Mouse (Mus musculus) cortical plate, adult 2 months (tissue): ENCODE measurements around the gene Spaca1.

Experiments
- CTCF ChIP-seq: fragments of 200-500 bp; IDR thresholded peaks from 2 replicates; pipeline ENCODE4 v1.5.1; 2011; ENCODE audit warnings: mild to moderate bottlenecking, control low read depth, low read length; ENCODE audit not compliant: insufficient read depth; ENCODE audit errors: extremely low read depth
- POLR2A ChIP-seq: fragments of 200-500 bp; IDR thresholded peaks from 2 replicates; pipeline ENCODE4 v1.6.1; 2011; ENCODE audit warnings: mild to moderate bottlenecking, low read length, control low read depth; ENCODE audit not compliant: insufficient read depth; ENCODE audit errors: extremely low read depth

GRCm38 (mm10) chr4:34058320-34058719, 8.3 kb upstream of the Spaca1 start:
- TF ChIP-seq CTCF (no peak), POLR2A (no peak)
